Mouse (Mus musculus) forebrain, embryonic 15.5 days (tissue): Measurements from ENCODE around the gene Pcsk6. TPM values are rescaled to one million over a fixed set of nuclear protein-coding genes. Genes with fewer than 3 reads are reported as not detected.
A peak's percentile ranks its signal among the peaks of the same experiment; 100 is the strongest.

ENCODE experiments used
- ATAC-seq: fragments of 200-750 bp; cut with Nextera tagmentation; replicated peaks from 2 replicates; pipeline ENCODE4 v1.8.0; 2017; ENCODE audit warnings: mild to moderate bottlenecking, moderate TSS enrichment, moderate library complexity
- H3K27ac ChIP-seq: fragments of 300-500 bp; sonication (generic); replicated peaks from 2 replicates; pipeline ENCODE4 v1.5.1; 2015; ENCODE audit warnings: mild to moderate bottlenecking, inconsistent platforms
- H3K27me3 ChIP-seq: fragments of 300-500 bp; sonication (generic); 2 replicates; pipeline ENCODE4 v1.6.1; 2015; ENCODE audit warnings: inconsistent platforms
- H3K36me3 ChIP-seq: fragments of 300-500 bp; sonication (generic); 2 replicates; pipeline ENCODE4 v1.6.1; 2015; ENCODE audit warnings: mild to moderate bottlenecking, inconsistent platforms
- H3K4me1 ChIP-seq: fragments of 300-500 bp; sonication (generic); 2 replicates; pipeline ENCODE4 v1.6.1; 2015; ENCODE audit warnings: inconsistent platforms
- H3K4me2 ChIP-seq: fragments of 300-500 bp; sonication (generic); replicated peaks from 2 replicates; pipeline ENCODE4 v1.6.1; 2015; ENCODE audit warnings: mild to moderate bottlenecking, inconsistent platforms
- H3K4me3 ChIP-seq: fragments of 300-500 bp; sonication (generic); 2 replicates; pipeline ENCODE4 v1.5.1; 2015; ENCODE audit warnings: mild to moderate bottlenecking, inconsistent platforms
- H3K9ac ChIP-seq: fragments of 300-500 bp; sonication (generic); replicated peaks from 2 replicates; pipeline ENCODE4 v1.6.1; 2015; ENCODE audit warnings: mild to moderate bottlenecking, inconsistent platforms
- H3K9me3 ChIP-seq: fragments of 300-500 bp; sonication (generic); 2 replicates; pipeline ENCODE4 v1.6.1; 2016; ENCODE audit warnings: inconsistent platforms
- WGBS: fragments of 180-500 bp; shearing (Covaris S2); methylation state at CpG from one replicate; pipeline ENCODE4 v1.1.7; 2015; ENCODE audit warnings: mixed read lengths; 5-methylcytosine and 5-hydroxymethylcytosine counted together
- polyA plus RNA-seq: library from polyadenylated mRNA; unstranded; fragments of >200 nt; fragmentation: Nextera tagmentation; extraction: Ambion mirVana; gene quantifications from 2 replicates; pipeline ENCODE4 v1.2.1, GENCODE M21; 2015

Pcsk6 gene
- polyA plus RNA-seq, 1 experiment from 2014 or later = 0.71 TPM

GRCm38 (mm10) chr7:65891831-65892230, 30.3 kb downstream of the Pcsk6 start:
- H3K27ac ChIP-seq = no peak overlapping the region
- no peak for ATAC-seq
- H3K27me3 ChIP-seq = no peaks in the 10 kb centered on the region
- no peak overlapping the region for H3K9ac ChIP-seq
- no peak overlapping the region for H3K4me3 ChIP-seq
- no peak overlapping the region for H3K4me2 ChIP-seq
- 86% methylated on average over 7 of the region's 7 CpGs for WGBS
- H3K36me3 ChIP-seq = no peaks in the 10 kb centered on the region
- H3K9me3 ChIP-seq = no peaks in the 10 kb centered on the region
- H3K4me1 ChIP-seq = no peaks in the 10 kb centered on the region

GRCm38 (mm10) chr7:65892264-65892828, 30.8 kb downstream of the Pcsk6 start:
- H3K36me3 ChIP-seq = no peaks in the 10 kb centered on the region
- H3K4me3 ChIP-seq = no peak overlapping the region
- H3K9me3 ChIP-seq = no peaks in the 10 kb centered on the region
- no peak for ATAC-seq
- H3K4me1 ChIP-seq = no peaks in the 10 kb centered on the region
- no peak overlapping the region for H3K4me2 ChIP-seq
- H3K27me3 ChIP-seq = no peaks in the 10 kb centered on the region
- no peak overlapping the region for H3K9ac ChIP-seq
- H3K27ac ChIP-seq = no peak overlapping the region
- WGBS = 55% methylated on average over 9 of the region's 9 CpGs

- Histone ChIP-seq H3K4me1 (no peaks in the 10 kb centered on the region), H3K4me2 (no peak overlapping the region), H3K9me3 (no peaks in the 10 kb centered on the region), H3K27me3 (no peaks in the 10 kb centered on the region), H3K4me3 (no peak overlapping the region), H3K9ac (no peak overlapping the region), H3K27ac (peak overlapping the region; percentile 12), H3K36me3 (no peaks in the 10 kb centered on the region)
- WGBS = 76% methylated on average over 10 of the region's 10 CpGs
- ATAC-seq = peak; percentile 79
Measured at GRCm38 (mm10) chr7:65893546-65893945, 32.0 kb downstream of the Pcsk6 start.

GRCm38 (mm10) chr7:65895262-65895661, 33.7 kb downstream of the Pcsk6 start:
- WGBS = 88% methylated on average over 5 of the region's 5 CpGs
- ATAC-seq = no peak
- Histone ChIP-seq H3K27me3 (no peaks in the 10 kb centered on the region), H3K9me3 (no peaks in the 10 kb centered on the region), H3K4me1 (no peaks in the 10 kb centered on the region), H3K4me2 (no peak overlapping the region), H3K4me3 (no peak overlapping the region), H3K9ac (no peak overlapping the region), H3K27ac (no peak overlapping the region), H3K36me3 (no peaks in the 10 kb centered on the region)

GRCm38 (mm10) chr7:65901231-65901630, 39.7 kb downstream of the Pcsk6 start:
- no peak for ATAC-seq
- WGBS = 87% methylated on average over 11 of the region's 11 CpGs

GRCm38 (mm10) chr7:65902471-65903180, 41.1 kb downstream of the Pcsk6 start:
- H3K4me1 ChIP-seq = peaks cover 10% of the 10 kb centered on the region; the same call in 1 of the 2 replicates
- H3K4me3 ChIP-seq = no peak overlapping the region
- H3K9ac ChIP-seq = no peak overlapping the region
- ATAC-seq = no peak
- H3K4me2 ChIP-seq = no peak overlapping the region
- WGBS = 51% methylated on average over 13 of the region's 13 CpGs
- no peaks in the 10 kb centered on the region for H3K27me3 ChIP-seq
- no peaks in the 10 kb centered on the region for H3K9me3 ChIP-seq
- H3K36me3 ChIP-seq = no peaks in the 10 kb centered on the region
- H3K27ac ChIP-seq = no peak overlapping the region

More at GRCm38 (mm10) chr7:65901231-65901630, 39.7 kb downstream of the Pcsk6 start:
- Histone ChIP-seq H3K4me1 (peaks cover 10% of the 10 kb centered on the region; the same call in 1 of the 2 replicates), H3K36me3 (no peaks in the 10 kb centered on the region), H3K4me3 (no peak overlapping the region), H3K27ac (no peak overlapping the region), H3K9me3 (no peaks in the 10 kb centered on the region), H3K9ac (no peak overlapping the region), H3K4me2 (no peak overlapping the region), H3K27me3 (no peaks in the 10 kb centered on the region)

GRCm38 (mm10) chr7:65903456-65903855, 41.9 kb downstream of the Pcsk6 start:
- no peak overlapping the region for H3K4me3 ChIP-seq
- ATAC-seq = no peak
- H3K4me2 ChIP-seq = no peak overlapping the region
- WGBS = 84% methylated on average over 6 of the region's 6 CpGs
- H3K4me1 ChIP-seq = peaks cover 10% of the 10 kb centered on the region; the same call in 1 of the 2 replicates
- no peak overlapping the region for H3K9ac ChIP-seq
- no peak overlapping the region for H3K27ac ChIP-seq
- H3K36me3 ChIP-seq = no peaks in the 10 kb centered on the region
- no peaks in the 10 kb centered on the region for H3K27me3 ChIP-seq
- no peaks in the 10 kb centered on the region for H3K9me3 ChIP-seq

GRCm38 (mm10) chr7:65906528-65907272, 45.2 kb downstream of the Pcsk6 start:
- no peaks in the 10 kb centered on the region for H3K27me3 ChIP-seq
- H3K4me3 ChIP-seq = no peak overlapping the region
- 91% methylated on average over 9 of the region's 9 CpGs for WGBS
- no peaks in the 10 kb centered on the region for H3K9me3 ChIP-seq
- H3K9ac ChIP-seq = no peak overlapping the region
- no peaks in the 10 kb centered on the region for H3K36me3 ChIP-seq
- H3K4me2 ChIP-seq = no peak overlapping the region
- peaks cover 10% of the 10 kb centered on the region; the same call in 1 of the 2 replicates for H3K4me1 ChIP-seq
- H3K27ac ChIP-seq = no peak overlapping the region
- ATAC-seq = no peak

GRCm38 (mm10) chr7:65909343-65910127, 48.0 kb downstream of the Pcsk6 start:
- Histone ChIP-seq H3K27ac (no peak overlapping the region), H3K9ac (no peak overlapping the region), H3K27me3 (no peaks in the 10 kb centered on the region), H3K4me1 (no peaks in the 10 kb centered on the region), H3K4me2 (no peak overlapping the region), H3K36me3 (no peaks in the 10 kb centered on the region), H3K9me3 (no peaks in the 10 kb centered on the region), H3K4me3 (no peak overlapping the region)
- WGBS = 93% methylated on average over 12 of the region's 12 CpGs
- no peak for ATAC-seq

- no peaks in the 10 kb centered on the region for H3K4me1 ChIP-seq
- H3K4me2 ChIP-seq = no peak overlapping the region
- 32% methylated on average over 3 of the region's 3 CpGs for WGBS
- H3K27ac ChIP-seq = no peak overlapping the region
- no peaks in the 10 kb centered on the region for H3K9me3 ChIP-seq
- H3K27me3 ChIP-seq = no peaks in the 10 kb centered on the region
- H3K9ac ChIP-seq = no peak overlapping the region
- H3K4me3 ChIP-seq = no peak overlapping the region
- no peaks in the 10 kb centered on the region for H3K36me3 ChIP-seq
- ATAC-seq = no peak
Measured at GRCm38 (mm10) chr7:65913088-65913610, 51.6 kb downstream of the Pcsk6 start.

- 86% methylated on average over 11 of the region's 11 CpGs for WGBS
- Histone ChIP-seq H3K27ac (no peak overlapping the region), H3K4me3 (no peak overlapping the region), H3K27me3 (no peaks in the 10 kb centered on the region), H3K9me3 (no peaks in the 10 kb centered on the region), H3K4me2 (no peak overlapping the region), H3K9ac (no peak overlapping the region), H3K36me3 (no peaks in the 10 kb centered on the region), H3K4me1 (no peaks in the 10 kb centered on the region)
- ATAC-seq = no peak
Measured at GRCm38 (mm10) chr7:65914761-65915301, 53.3 kb downstream of the Pcsk6 start.
